Mouse (Mus musculus) lung, embryonic 16.5 days (tissue): ENCODE measurements around the gene Pak7. TPM values are rescaled to one million over a fixed set of nuclear protein-coding genes. Genes with fewer than 3 reads are reported as not detected.

ENCODE experiments used
- polyA plus RNA-seq: library from polyadenylated mRNA; unstranded; fragments of >200 nt; fragmentation: Nextera tagmentation; extraction: Ambion mirVana; gene quantifications from 2 replicates; pipeline ENCODE4 v1.2.1, GENCODE M21; 2015

Gene Pak7
- polyA plus RNA-seq, 1 experiment from 2014 or later, result 0.34 TPM

Other genes starting within 250 kb of the Pak7 start
- gene Ankef1, start 113.9 kb upstream of the Pak7 start, polyA plus RNA-seq, result 0.41 and 0.43 TPM in 2 replicates